In the genomic region with DNA sequence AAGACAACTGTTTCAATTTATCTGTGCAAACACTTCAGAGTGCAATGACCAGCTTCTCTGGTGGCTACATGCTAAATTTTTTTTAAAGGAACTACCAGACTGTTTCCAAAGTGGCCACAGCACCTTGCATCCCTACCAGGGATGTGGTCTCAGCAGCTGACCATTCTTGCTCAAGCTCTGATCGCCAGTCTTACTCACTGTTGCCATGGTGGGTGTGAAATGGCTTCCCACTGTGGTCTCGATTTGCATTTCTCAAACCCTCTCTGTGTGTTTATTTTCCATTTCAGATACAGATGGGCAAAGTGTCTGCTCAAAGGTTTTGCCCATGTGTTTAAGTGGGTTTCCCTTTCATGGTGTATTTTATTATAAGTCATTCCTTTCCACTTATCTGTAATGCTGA, we compare ENCODE assay signal across 15 mouse cellular contexts.
"Had no signal": no experiment of that assay in that cellular context is flagged by ENCODE, and none has a peak within 500 bp of the region (broad histone marks: within the 10 kb centered on the region; RNA-seq: fewer than 3 reads in every experiment).

No protein-coding gene starts in this region.

- DNase-seq: gastrocnemius, postnatal 25 days; heart, adult 2 months; heart, postnatal 14 days; heart, postnatal 36 days; kidney, adult 11 months; kidney, adult 2 months; kidney, adult 9 months; kidney, postnatal 14 days; kidney, postnatal 36 days; layer of hippocampus, adult 9-11 months; layer of hippocampus, postnatal 36 days; left cerebral cortex, postnatal 4 days had no signal

- ATAC-seq: hindbrain, postnatal 0 days; intestine, embryonic 16.5 days; liver, embryonic 12.5 days had no signal
